Mouse (Mus musculus) inflammation-experienced regulatory T-cells, adult 6 months (primary cell): ENCODE results near the gene Pacsin2. TPM values are rescaled to one million over a fixed set of nuclear protein-coding genes. Genes with fewer than 3 reads are reported as not detected.
"Not testable (repeated sequence)": the region's sequence is repeated elsewhere in the genome, so short reads cannot be mapped to it uniquely, and the experiment has no call there.

Experiments used
- ATAC-seq: one replicate; pipeline ENCODE4 v1.8.0; 2017
- polyA plus RNA-seq, 3 experiments: library from polyadenylated mRNA; unstranded; fragments of 100-300 nt; shearing (Covaris generic); gene quantifications; one replicate each; pipeline ENCODE4 v1.2.1; 2017

Gene Pacsin2
- polyA plus RNA-seq, 3 experiments from 2014 or later: 17.1 to 34.5 (median 22.0) TPM

GRCm38 (mm10) chr15:83422299-83422981, 42.0 kb downstream of the Pacsin2 start:
- ATAC-seq: no peak

- no peak for ATAC-seq
Observed at GRCm38 (mm10) chr15:83419562-83419961, 44.8 kb downstream of the Pacsin2 start.

GRCm38 (mm10) chr15:83418685-83419084, 45.7 kb downstream of the Pacsin2 start:
- ATAC-seq: no peak

- ATAC-seq: no peak
Observed at GRCm38 (mm10) chr15:83417916-83418315, 46.5 kb downstream of the Pacsin2 start.

- ATAC-seq: no peak
Observed at GRCm38 (mm10) chr15:83417407-83417806, 47.0 kb downstream of the Pacsin2 start.

- no peak for ATAC-seq
Observed at GRCm38 (mm10) chr15:83415391-83415790, 49.0 kb downstream of the Pacsin2 start.

GRCm38 (mm10) chr15:83411616-83412015, 52.8 kb downstream of the Pacsin2 start:
- no peak for ATAC-seq

GRCm38 (mm10) chr15:83410735-83411134, 53.7 kb downstream of the Pacsin2 start:
- ATAC-seq: no peak

- ATAC-seq: no peak
Observed at GRCm38 (mm10) chr15:83410270-83410669, 54.1 kb downstream of the Pacsin2 start.

- no peak for ATAC-seq
Observed at GRCm38 (mm10) chr15:83408692-83409442, 55.5 kb downstream of the Pacsin2 start.

- ATAC-seq: no peak
Observed at GRCm38 (mm10) chr15:83408216-83408615, 56.2 kb downstream of the Pacsin2 start.

GRCm38 (mm10) chr15:83407502-83407901, 56.9 kb downstream of the Pacsin2 start:
- no peak for ATAC-seq

- peak; percentile 63 for ATAC-seq
Observed at GRCm38 (mm10) chr15:83405866-83406265, 58.5 kb downstream of the Pacsin2 start.

GRCm38 (mm10) chr15:83404008-83404407, 60.4 kb downstream of the Pacsin2 start:
- no peak for ATAC-seq

- ATAC-seq: no peak
Observed at GRCm38 (mm10) chr15:83403016-83403415, 61.4 kb downstream of the Pacsin2 start.

GRCm38 (mm10) chr15:83392722-83393121, 71.7 kb downstream of the Pacsin2 start:
- no peak for ATAC-seq

GRCm38 (mm10) chr15:83387911-83388310, 76.5 kb downstream of the Pacsin2 start:
- no peak for ATAC-seq

GRCm38 (mm10) chr15:83383633-83384032, 80.8 kb downstream of the Pacsin2 start:
- ATAC-seq: no peak

- no peak for ATAC-seq
Observed at GRCm38 (mm10) chr15:83383136-83383535, 81.3 kb downstream of the Pacsin2 start.

GRCm38 (mm10) chr15:83382467-83382866, 81.9 kb downstream of the Pacsin2 start:
- no peak for ATAC-seq

- no peak for ATAC-seq
Observed at GRCm38 (mm10) chr15:83377153-83377552, 87.3 kb downstream of the Pacsin2 start.

GRCm38 (mm10) chr15:83375136-83375535, 89.3 kb downstream of the Pacsin2 start:
- no peak for ATAC-seq

GRCm38 (mm10) chr15:83374076-83374475, 90.3 kb downstream of the Pacsin2 start:
- ATAC-seq: no peak

- not testable (repeated sequence) for ATAC-seq
Observed at GRCm38 (mm10) chr15:83368702-83369101, 95.7 kb downstream of the Pacsin2 start.
